Mouse (Mus musculus) ovary, postnatal 36 days (tissue): ENCODE measurements at regions not wholly inside any gene's neighbourhood (a gene's known extent, or its start where the extent isn't known, plus 50 kb on each side); places are given as distances from the start of the nearest gene placed in this dataset.
A peak's percentile ranks its signal among the peaks of the same experiment; 100 is the strongest.

Experiments
- DNase-seq: peaks from one replicate; pipeline ENCODE4 v3.0.0; 2022; ENCODE audit warnings: low spot score, mixed read lengths

DNA sequence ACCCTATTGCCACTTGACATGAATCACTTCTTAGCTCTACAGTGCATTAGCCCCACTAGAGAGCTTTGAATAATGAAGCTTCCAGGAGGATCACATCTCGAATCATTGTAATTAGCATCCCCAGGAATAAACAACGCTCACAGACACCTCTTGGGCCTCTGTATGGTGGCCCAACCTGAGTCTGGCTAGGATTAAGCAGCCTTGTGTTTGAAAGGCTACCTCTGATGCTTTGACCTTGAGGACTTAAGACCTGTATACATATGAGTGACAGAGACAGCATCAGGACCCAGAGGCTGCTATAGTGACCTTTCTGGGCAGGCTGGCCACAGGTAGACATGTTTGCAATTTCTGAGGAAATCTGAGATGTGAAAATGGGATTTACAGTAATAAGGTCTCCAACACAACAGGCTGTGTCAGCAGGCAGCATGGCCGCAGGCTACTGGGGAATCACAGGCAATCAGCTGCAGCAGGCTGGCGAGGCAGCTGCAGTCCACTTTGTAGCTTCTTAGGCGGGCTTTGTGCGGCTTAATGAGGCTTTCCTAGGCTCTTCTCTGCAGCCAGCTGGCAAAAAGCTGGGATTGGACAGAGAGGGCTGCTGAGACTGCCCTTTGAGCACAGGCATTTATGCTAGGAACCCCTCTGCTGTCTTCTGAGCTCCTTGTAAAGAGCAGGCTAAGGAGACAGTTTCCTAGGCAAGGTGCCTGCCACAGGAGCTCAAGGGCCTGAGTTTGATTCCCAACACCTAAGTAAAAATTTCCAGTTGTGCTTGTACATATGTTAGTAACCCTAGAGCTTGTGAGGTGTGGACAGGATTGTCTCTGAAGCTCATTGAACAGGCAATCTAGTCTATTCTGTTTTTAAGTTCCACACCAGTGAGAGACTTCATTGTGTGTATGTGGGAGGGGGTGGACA lies 768.1 kb upstream of the Auts2 start:
- DNase-seq = no peak

GRCm38 (mm10) chr5:133267887-133268286 lies 724.7 kb upstream of the Auts2 start:
- no peak for DNase-seq

- DNase-seq = no peak
Measured at GRCm38 (mm10) chr5:133267356-133267755, 724.2 kb upstream of the Auts2 start.

DNA sequence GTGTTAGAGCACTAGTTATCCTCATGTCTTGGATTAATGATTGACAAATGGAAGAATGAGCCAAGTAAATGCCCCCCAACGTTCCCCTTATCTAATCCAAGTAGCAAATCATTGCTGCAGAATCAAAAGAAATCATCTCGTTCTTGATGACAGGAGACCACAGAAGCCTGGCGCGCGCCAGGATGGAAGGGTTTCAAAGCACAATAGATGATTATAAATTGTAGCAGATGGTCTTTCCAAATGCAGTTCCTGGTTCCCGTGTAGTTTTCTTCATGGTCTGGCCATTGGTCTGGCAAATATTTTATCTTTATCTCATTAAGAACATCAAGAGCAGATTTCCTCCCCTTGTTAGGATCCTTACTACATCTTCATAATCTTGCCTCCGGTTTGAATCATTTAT lies 721.8 kb upstream of the Auts2 start:
- no peak for DNase-seq

DNA sequence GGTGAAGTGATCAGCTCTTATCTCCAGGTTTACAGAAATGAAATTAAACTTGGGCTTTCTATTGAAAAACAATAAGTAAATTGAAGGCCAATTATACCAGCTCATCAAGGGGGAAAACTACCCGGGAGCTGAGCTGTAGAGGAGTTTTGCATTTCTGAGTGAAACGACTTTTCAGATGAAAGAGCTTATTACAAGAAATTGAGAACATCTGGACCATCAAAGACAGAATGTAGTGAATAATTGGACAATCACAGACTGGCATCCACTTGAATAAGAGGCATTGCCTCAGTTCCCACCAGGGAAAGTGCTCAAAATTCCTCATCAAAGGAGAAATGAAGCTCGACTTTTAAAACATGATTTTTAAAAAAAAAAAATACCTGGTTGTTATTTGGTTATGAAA lies 675.7 kb upstream of the Auts2 start:
- DNase-seq = no peak

DNA sequence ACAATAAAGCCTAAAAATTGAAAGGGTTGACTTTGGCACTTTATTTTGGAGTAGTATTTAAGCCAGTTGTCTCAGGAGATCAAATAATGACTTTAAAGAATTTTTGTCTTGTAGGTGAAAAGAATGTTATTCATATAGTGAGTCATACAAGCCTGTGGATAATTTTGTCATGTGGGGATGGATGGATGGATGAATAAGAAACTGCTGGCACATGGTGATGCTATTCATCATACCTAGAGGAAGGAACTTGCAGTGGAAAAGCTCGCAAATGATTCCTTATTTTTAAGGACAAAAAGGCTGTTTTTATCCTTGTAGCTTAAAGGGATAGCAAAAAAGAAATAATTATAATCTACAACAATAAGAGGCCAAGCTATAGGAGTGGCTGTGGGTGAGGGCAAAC lies 655.4 kb upstream of the Auts2 start:
- DNase-seq = no peak

DNA sequence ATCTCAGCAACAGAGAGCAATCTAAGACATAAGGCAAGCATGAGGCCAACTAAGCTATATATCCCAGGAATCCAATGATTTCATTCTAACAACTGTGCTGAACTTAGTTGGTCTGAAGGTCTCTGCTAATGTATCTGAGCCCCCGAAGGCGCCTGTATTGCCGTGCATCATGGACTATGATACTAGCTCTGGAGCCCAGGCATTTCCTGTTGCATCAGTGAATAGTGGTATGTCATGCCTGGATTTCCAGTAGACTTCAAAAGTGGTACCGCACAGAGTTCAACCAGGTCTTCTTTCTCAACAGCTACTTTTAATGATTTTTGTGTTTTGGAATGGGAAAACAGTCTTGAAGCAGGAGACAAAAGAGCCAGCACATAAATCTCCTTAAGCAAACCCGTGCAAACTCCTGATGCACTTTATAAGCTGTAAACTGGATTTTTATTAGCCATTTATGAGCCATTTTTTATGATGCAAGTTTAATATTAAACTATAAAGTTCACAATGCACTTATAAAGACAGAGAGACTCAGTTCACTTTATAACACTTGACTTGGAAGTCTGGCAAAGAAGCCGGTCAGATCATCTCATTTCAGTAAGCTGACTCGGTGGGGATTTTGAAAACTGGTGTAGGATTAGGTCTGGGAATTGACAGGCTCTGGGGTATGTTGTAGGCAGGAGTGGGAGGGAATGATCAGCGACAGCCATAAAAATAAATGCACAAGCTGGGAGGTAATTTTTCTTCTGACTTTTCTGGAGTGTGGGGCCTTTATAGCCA lies 646.8 kb upstream of the Auts2 start:
- DNase-seq = no peak

DNA sequence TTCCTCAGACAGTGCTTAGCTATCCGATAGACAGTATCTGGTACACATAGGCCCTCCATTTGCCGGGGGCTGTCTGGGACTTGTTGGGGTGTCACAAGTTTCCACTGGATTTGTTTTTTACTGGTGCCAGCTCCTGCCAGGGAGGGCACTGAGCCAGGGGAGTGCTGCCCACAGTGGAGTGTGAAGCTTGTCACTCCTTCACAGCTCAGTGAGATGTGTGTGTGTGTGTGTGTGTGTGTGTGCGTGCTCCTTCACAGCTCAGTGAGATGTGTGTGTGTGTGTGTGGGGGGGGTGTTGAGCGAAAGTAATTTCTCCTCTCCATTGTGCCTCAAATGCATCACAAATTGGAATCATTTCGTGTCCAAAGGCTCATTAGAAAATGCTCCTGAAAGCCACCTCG lies 632.5 kb upstream of the Auts2 start:
- no peak for DNase-seq

DNA sequence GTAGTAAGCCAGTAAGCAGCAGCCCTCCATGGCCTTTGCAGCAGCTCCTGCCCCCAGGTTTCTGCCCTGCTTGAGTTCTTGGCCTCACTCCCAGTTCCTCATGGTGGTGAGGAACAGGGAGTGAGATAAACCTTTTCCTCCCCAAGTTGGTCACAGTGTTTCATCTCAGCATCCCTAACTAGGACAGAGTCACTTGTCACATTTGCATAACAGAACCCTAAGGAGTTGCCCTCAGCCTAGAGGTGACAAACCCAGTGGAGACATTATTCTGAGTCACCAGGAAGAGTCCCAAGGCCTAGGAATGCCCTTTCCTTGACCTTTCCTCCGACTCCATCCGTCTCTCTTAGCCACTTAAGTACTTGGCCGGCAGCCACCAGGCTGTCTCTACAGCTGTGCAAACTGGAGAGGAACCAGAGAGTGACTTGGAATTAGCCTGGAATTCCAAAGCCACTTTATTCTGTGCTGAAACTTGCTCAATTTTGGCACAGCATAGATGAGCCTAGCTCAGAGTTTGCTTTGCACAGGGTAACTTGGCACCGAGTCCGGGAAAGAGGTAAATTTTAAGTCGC lies 630.1 kb upstream of the Auts2 start:
- DNase-seq = peak; percentile 55

GRCm38 (mm10) chr5:133172686-133173085 lies 629.5 kb upstream of the Auts2 start:
- DNase-seq = no peak

- DNase-seq = no peak
Measured at GRCm38 (mm10) chr5:133171266-133171665, 628.1 kb upstream of the Auts2 start.

DNA sequence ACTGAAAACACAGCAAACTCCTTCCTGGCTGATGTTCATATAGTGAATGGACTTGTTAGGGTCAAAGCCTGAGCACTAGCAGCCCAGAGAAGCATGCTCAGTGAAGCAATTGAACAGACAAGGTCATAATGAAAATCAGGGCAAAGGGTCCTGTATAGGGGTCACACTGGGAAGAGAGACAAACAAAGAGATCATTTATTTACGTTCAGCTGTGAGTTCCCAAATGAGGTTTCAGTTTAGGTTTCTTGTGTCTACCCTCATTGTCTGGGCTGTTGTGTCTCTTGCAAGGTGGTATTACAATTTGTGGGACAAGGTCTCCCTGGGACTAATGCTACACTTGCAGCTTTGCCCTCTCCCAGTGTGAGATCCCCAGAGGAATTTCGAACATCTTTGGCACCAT lies 624.4 kb upstream of the Auts2 start:
- no peak for DNase-seq

DNA sequence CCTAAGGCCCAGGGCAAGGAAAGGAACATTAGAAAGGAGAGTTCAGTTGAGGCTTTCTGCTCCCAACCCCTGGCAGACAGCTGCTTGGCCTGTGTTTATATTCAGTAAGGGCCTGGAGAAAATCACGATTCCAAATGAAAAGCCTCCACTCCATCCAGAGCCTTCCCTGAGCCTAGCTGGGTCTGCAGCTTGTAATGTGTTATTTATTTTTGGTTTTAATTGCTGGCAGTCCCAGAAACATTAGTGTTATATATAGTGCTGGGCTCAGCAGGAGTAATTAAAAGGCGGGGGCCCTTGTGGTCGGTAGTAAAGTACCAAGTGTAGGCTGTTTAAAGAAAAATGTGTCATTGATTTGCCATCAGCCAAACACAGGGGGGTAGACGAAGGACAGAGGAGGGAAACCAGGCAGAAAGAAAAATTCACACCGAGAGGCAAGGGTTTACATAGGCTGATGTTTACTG lies 623.9 kb upstream of the Auts2 start:
- DNase-seq = no peak

DNA sequence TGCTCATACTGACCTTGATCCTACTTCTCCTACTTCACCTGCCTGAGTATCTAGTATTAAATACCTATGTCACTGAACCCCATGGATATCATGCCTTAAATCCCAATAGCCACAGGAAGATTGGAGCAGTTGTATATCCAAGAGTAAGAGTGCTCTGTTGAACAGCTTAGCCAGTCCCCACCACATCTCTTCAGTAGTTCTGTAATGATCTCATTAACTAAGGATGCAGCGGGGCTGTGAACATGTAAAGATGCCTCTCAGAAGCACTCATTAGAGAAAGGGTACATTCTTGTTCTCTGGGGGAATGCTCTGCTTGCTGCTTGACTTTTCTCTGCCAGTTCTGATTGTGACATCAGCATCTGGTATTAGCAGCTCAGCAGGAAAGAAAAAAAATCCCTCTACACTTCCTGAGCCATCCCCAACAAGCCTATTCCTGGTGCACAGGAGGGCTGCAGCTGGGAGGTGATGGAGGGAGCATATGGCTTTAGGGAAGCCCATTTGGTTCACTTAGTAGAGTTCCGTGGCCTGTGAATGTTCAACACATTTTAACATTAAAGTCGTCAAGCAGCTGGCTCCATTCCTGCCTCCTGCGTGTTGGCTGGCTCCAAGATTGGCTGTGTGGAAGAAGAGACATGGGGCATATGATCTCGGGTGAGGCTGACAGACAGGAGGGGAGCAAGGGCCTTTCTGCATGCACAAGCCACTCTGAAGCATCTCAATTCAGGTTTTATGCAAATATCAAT lies 613.1 kb upstream of the Auts2 start:
- no peak for DNase-seq

GRCm38 (mm10) chr5:133145996-133146395 lies 602.9 kb upstream of the Auts2 start:
- no peak for DNase-seq

DNA sequence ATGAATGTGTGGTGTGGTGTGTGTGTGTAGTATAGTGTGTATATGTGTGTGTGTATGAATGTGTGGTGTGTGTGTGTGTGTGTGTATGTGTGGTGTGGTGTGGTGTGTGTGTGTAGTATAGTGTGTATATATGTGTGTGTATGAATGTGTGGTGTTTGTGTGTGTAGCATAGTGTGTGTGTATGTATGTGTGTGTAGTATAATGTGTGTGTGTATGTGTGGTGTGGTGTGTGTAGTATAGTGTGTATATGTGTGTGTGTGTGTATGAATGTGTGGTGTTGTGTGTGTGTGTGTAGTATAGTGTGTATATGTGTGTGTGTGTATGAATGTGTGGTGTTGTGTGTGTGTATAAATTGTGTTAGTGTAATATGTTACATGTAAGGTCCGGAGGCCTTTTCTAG lies 600.5 kb upstream of the Auts2 start:
- DNase-seq = no peak

DNA sequence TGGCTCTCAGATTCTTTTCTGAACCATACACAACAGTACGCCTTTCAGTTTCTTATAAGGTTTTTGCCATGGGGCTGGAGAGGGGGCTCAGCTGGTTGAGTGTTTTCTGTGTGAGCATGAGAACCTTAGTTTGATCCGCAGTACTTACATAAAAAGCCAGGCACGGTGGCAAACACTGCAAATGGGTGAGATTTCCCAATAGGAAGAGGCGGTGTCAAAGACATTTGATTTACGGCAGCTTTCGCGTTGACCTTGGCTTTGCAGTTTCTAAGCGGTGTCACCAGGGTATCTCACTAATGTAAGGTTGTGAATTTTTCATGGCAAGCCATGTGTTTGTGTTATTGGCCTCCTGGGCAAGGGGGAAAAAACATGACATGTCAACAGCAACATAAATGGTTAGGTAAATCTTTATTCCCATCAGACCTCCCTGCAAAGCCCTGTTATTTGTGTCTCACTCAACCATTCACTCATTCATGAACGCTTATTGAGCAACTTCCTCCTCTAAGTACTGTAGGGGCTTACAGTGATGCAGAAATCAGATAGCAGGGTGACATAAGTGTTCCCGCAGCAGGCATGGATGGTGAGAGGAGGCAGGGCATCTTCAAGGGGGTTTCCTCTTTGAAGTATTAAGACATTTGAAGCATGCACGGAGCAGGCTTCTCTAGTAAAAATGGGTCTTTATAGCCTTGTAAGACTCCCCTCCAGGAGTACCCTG lies 599.4 kb upstream of the Auts2 start:
- no peak for DNase-seq

- no peak for DNase-seq
Measured at GRCm38 (mm10) chr5:133131042-133131441, 587.9 kb upstream of the Auts2 start.

DNA sequence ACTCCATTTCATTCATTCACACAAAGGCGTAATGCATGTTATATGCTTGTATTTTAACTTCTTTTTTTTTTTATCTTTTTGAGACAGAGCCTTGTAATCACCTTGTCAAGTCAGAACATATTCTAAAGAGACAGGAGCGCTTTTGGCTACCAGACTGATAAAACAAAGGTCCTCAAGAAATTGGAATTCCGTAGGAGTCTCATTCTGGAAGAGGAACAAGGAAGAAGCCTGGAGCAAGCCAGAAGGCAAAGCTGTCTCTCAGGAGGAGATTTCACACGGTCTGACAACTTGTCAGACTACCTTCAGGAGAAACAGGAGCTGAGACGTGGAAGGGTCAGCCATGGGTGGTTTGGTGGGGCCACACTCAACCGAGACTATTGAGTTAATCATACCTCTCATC lies 587.2 kb upstream of the Auts2 start:
- DNase-seq = no peak

- no peak for DNase-seq
Measured at GRCm38 (mm10) chr5:133124223-133124622, 581.1 kb upstream of the Auts2 start.

DNA sequence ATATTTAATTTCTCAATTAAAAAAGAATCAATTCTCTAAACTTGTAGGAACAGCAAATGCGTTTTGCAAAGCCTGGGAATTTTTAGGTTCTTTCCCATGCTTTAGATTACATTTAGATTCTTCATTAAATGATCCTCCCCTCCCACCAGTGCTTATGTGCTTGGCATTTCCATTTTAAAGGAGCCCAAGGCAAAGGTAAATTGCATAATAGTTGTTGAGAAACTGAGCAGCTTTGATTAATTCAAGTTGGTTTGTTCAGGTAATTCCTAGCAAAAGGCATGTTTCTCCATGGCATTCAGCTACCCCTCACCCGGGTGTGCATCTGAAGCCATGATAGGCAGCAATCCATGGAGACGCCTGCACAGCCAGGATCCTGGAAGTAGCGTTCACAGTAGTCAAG lies 570.8 kb upstream of the Auts2 start:
- no peak for DNase-seq

DNA sequence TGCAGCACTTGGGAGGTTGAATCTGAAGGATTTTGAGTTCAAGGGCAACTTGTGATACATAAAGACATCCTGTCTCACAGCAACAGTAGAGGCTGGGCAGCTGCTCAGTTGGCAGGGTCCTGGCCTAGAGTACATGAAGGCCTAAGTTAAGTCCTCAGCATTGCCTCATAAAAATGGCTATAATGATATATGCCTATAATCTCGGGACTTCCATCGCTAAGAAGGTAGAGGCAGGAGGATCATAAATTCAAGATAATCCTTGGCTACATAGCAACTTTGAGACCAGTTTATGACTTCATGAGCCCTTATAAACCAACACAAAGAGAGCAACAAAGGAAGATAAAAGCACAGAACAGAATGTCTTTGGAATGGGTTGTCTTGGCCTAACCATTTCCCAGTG lies 570.0 kb upstream of the Auts2 start:
- DNase-seq = no peak
